Comparison of ENCODE assay signal across 28 mouse cellular contexts in genomic region chr13:5732206-5732605, GRCm38 (mm10).
"Had no signal": no experiment of that assay in that cellular context is flagged by ENCODE, and none has a peak within 500 bp of the region (broad histone marks: within the 10 kb centered on the region; RNA-seq: fewer than 3 reads in every experiment).

No protein-coding gene starts in this region.

- H3K27me3 ChIP-seq: heart, embryonic 12.5 days; hindbrain, embryonic 12.5 days; intestine, embryonic 15.5 days; kidney, embryonic 15.5 days; limb, embryonic 12.5 days; limb, embryonic 15.5 days; liver, embryonic 12.5 days had no signal

- H3K9ac ChIP-seq: heart, embryonic 12.5 days; hindbrain, embryonic 12.5 days; hindbrain, embryonic 14.5 days; intestine, embryonic 15.5 days; kidney, embryonic 15.5 days; limb, embryonic 12.5 days; limb, embryonic 15.5 days; liver, embryonic 12.5 days; liver, embryonic 14.5 days had no signal

- H3K9me3 ChIP-seq: heart, embryonic 10.5 days; heart, embryonic 12.5 days; hindbrain, embryonic 10.5 days; hindbrain, embryonic 12.5 days; intestine, embryonic 15.5 days; kidney, embryonic 15.5 days; limb, embryonic 12.5 days; limb, embryonic 15.5 days; liver, embryonic 12.5 days had no signal

- DNase-seq: gastrocnemius, adult 2 months; gastrocnemius, postnatal 10 days; gastrocnemius, postnatal 25 days; heart, adult 18-20 months; heart, postnatal 10 days; heart, postnatal 4 days; kidney, adult 18-20 months; kidney, adult 8-10 months; kidney, postnatal 14 days; kidney, postnatal 36 days; layer of hippocampus, adult 9-11 months; layer of hippocampus, postnatal 36 days; left cerebral cortex, postnatal 4 days had no signal

- H3K4me1 ChIP-seq: heart, embryonic 10.5 days; heart, embryonic 12.5 days; intestine, embryonic 15.5 days; kidney, embryonic 15.5 days; limb, embryonic 12.5 days; limb, embryonic 15.5 days; liver, embryonic 12.5 days had no signal

- ATAC-seq: hindbrain, embryonic 16.5 days; inflammation-experienced regulatory T-cells, adult 6 months; intestine, embryonic 15.5 days; intestine, postnatal 0 days; liver, embryonic 12.5 days had no signal

- H3K4me3 ChIP-seq: gastrocnemius, adult 2 months; heart, embryonic 10.5 days; heart, embryonic 12.5 days; hindbrain, embryonic 10.5 days; hindbrain, embryonic 12.5 days; intestine, embryonic 15.5 days; kidney, embryonic 15.5 days; limb, embryonic 12.5 days; limb, embryonic 15.5 days; liver, embryonic 12.5 days had no signal

- H3K36me3 ChIP-seq: heart, embryonic 10.5 days; heart, embryonic 12.5 days; hindbrain, embryonic 10.5 days; hindbrain, embryonic 12.5 days; intestine, embryonic 15.5 days; kidney, embryonic 15.5 days; limb, embryonic 12.5 days; limb, embryonic 15.5 days; liver, embryonic 12.5 days had no signal

- H3K27ac ChIP-seq: gastrocnemius, adult 2 months; heart, embryonic 10.5 days; hindbrain, embryonic 10.5 days; hindbrain, embryonic 12.5 days; hindbrain, embryonic 14.5 days; intestine, embryonic 15.5 days; kidney, embryonic 15.5 days; kidney, postnatal 0 days; limb, embryonic 12.5 days; limb, embryonic 15.5 days; liver, embryonic 12.5 days; liver, embryonic 14.5 days had no signal

- H3K4me2 ChIP-seq: heart, embryonic 12.5 days; hindbrain, embryonic 12.5 days; hindbrain, embryonic 14.5 days; intestine, embryonic 15.5 days; kidney, embryonic 15.5 days; limb, embryonic 12.5 days; limb, embryonic 15.5 days; liver, embryonic 12.5 days had no signal
